Mouse (Mus musculus) midbrain, postnatal 0 days (tissue): ENCODE data around the gene Stxbp1. TPM values are rescaled to one million over a fixed set of nuclear protein-coding genes. Genes with fewer than 3 reads are reported as not detected.

Experiments used
- ATAC-seq: fragments of 200-750 bp; cut with Nextera tagmentation; 2 replicates; pipeline ENCODE4 v1.8.0; 2017; ENCODE audit warnings: moderate number of reproducible peaks, mild to moderate bottlenecking, moderate TSS enrichment, moderate library complexity; ENCODE audit not compliant: low FRiP score
- DNase-seq: peaks from one replicate; pipeline ENCODE4 v3.0.0-alpha.2; 2015; ENCODE audit warnings: low spot score
- H3K27ac ChIP-seq: fragments of 300-500 bp; sonication (generic); 2 replicates; pipeline ENCODE4 v1.5.1; 2014; ENCODE audit warnings: low read depth, mild to moderate bottlenecking, low read length, mixed read lengths
- H3K27me3 ChIP-seq: fragments of 300-500 bp; sonication (generic); 2 replicates; pipeline ENCODE4 v1.6.1; 2014; ENCODE audit warnings: low read length, control low read depth, mixed read lengths; ENCODE audit not compliant: insufficient read depth
- H3K36me3 ChIP-seq: fragments of 300-500 bp; sonication (generic); 2 replicates; pipeline ENCODE4 v1.6.1; 2014; ENCODE audit warnings: low read length, control low read depth, mixed read lengths; ENCODE audit not compliant: insufficient read depth
- H3K4me1 ChIP-seq: fragments of 300-500 bp; sonication (generic); 2 replicates; pipeline ENCODE4 v1.6.1; 2014; ENCODE audit warnings: mild to moderate bottlenecking, control low read depth, antibody characterized with exemption, low read length, mixed read lengths; ENCODE audit not compliant: insufficient read depth
- H3K4me2 ChIP-seq: fragments of 300-500 bp; sonication (generic); 2 replicates; pipeline ENCODE4 v1.6.1; 2014; ENCODE audit warnings: low read depth, mild to moderate bottlenecking, low read length, mixed read lengths; ENCODE audit not compliant: poor library complexity, severe bottlenecking
- H3K4me3 ChIP-seq: fragments of 300-500 bp; sonication (generic); 2 replicates; pipeline ENCODE4 v1.5.1; 2014; ENCODE audit warnings: low read depth, mild to moderate bottlenecking, low read length, moderate library complexity
- H3K9ac ChIP-seq: fragments of 300-500 bp; sonication (generic); replicated peaks from 2 replicates; pipeline ENCODE4 v1.6.1; 2014; ENCODE audit warnings: mild to moderate bottlenecking, low read length, moderate library complexity, mixed read lengths; ENCODE audit not compliant: poor library complexity, severe bottlenecking
- H3K9me3 ChIP-seq: fragments of 300-500 bp; sonication (generic); 2 replicates; pipeline ENCODE4 v1.6.1; 2016; ENCODE audit warnings: low read length, control low read depth
- CTCF ChIP-seq: IDR thresholded peaks from 2 replicates; pipeline ENCODE4 v1.5.1; 2016; ENCODE audit warnings: antibody characterized with exemption, mild to moderate bottlenecking
- WGBS: fragments of 180-500 bp; shearing (Covaris S2); extraction: QIAGEN DNeasy Blood & Tissue Kit; methylation state at CpG from one replicate; pipeline ENCODE4 v1.1.7; 2014; 5-methylcytosine and 5-hydroxymethylcytosine counted together
- polyA plus RNA-seq: library from polyadenylated mRNA; unstranded; fragments of >200 nt; fragmentation: Nextera tagmentation; extraction: Ambion mirVana; gene quantifications from 2 replicates; pipeline ENCODE4 v1.2.1, GENCODE M21; 2015
- total RNA-seq: library from RNA; depleted of rRNA; stranded (reverse); fragments of >200 nt; gene quantifications from 2 replicates; pipeline ENCODE4 v1.2.3, GENCODE M21; 2014

Gene Stxbp1
- total and polyA plus RNA-seq, 2 experiments from 2014 or later: 185 to 424 TPM

- Histone ChIP-seq H3K9me3 (no peaks in the 10 kb centered on the region), H3K4me3 (peak overlapping the region; percentile 91), H3K36me3 (peaks cover 2% of the 10 kb centered on the region; the same call in 1 of the 2 replicates), H3K27ac (peak overlapping the region; percentile 62), H3K9ac (peak overlapping the region; percentile 93; the same call in 1 of the 2 replicates), H3K4me2 (peak overlapping the region; percentile 52), H3K27me3 (no peaks in the 10 kb centered on the region), H3K4me1 (0 out of 2 replicates have a peak, but pooled peaks cover 3% of the 10 kb centered on the region)
- DNase-seq (no peak), ATAC-seq (no peak)
- no peak for TF ChIP-seq CTCF
- 45% methylated on average over 6 of the region's 6 CpGs for WGBS
Measured at GRCm38 (mm10) chr2:32847468-32847821, 400 bp upstream of the Stxbp1 start.

GRCm38 (mm10) chr2:32846101-32846804 lies 792 bp downstream of the Stxbp1 start:
- TF ChIP-seq CTCF: peak; percentile 32; the same call in 1 of the 2 replicates
- Histone ChIP-seq H3K4me1 (0 out of 2 replicates have a peak, but pooled peaks cover 3% of the 10 kb centered on the region), H3K4me2 (peak overlapping the region; percentile 52), H3K4me3 (peak overlapping the region; percentile 91), H3K36me3 (peaks cover 6% of the 10 kb centered on the region; the same call in 1 of the 2 replicates), H3K9me3 (no peaks in the 10 kb centered on the region), H3K9ac (peak overlapping the region; percentile 93), H3K27me3 (no peaks in the 10 kb centered on the region), H3K27ac (peak overlapping the region; percentile 90)
- peak; percentile 67 for ATAC-seq
- 1% methylated on average over 33 of the region's 33 CpGs for WGBS
- DNase-seq: peak; percentile 87

GRCm38 (mm10) chr2:32845572-32846100 lies 1.4 kb downstream of the Stxbp1 start:
- Histone ChIP-seq H3K27me3 (no peaks in the 10 kb centered on the region), H3K9ac (peak overlapping the region; percentile 93), H3K4me3 (peak overlapping the region; percentile 91), H3K27ac (peak overlapping the region; percentile 90), H3K4me1 (0 out of 2 replicates have a peak, but pooled peaks cover 3% of the 10 kb centered on the region), H3K36me3 (peaks cover 8% of the 10 kb centered on the region; the same call in 1 of the 2 replicates), H3K4me2 (peak overlapping the region; percentile 52), H3K9me3 (no peaks in the 10 kb centered on the region)
- no peak for TF ChIP-seq CTCF
- DNase-seq (no peak), ATAC-seq (no peak)
- WGBS: 2% methylated on average over 12 of the region's 12 CpGs

- Histone ChIP-seq H3K4me3 (no peak overlapping the region), H3K27ac (no peak overlapping the region), H3K27me3 (no peaks in the 10 kb centered on the region), H3K9ac (no peak overlapping the region), H3K4me1 (0 out of 2 replicates have a peak, but pooled peaks cover 3% of the 10 kb centered on the region), H3K4me2 (no peak overlapping the region), H3K9me3 (no peaks in the 10 kb centered on the region), H3K36me3 (peaks cover 14% of the 10 kb centered on the region; the same call in 1 of the 2 replicates)
- ATAC-seq (no peak), DNase-seq (no peak)
- peak; percentile 58 for TF ChIP-seq CTCF
- WGBS: 48% methylated on average over 4 of the region's 4 CpGs
Measured at GRCm38 (mm10) chr2:32842558-32842957, 4.5 kb downstream of the Stxbp1 start.

GRCm38 (mm10) chr2:32841099-32841498 lies 5.9 kb downstream of the Stxbp1 start:
- TF ChIP-seq CTCF: no peak
- H3K36me3 ChIP-seq: peaks cover 14% of the 10 kb centered on the region; the same call in 1 of the 2 replicates
- no peak overlapping the region for H3K9ac ChIP-seq
- no peak overlapping the region for H3K4me2 ChIP-seq
- no peaks in the 10 kb centered on the region for H3K9me3 ChIP-seq
- no peak overlapping the region for H3K4me3 ChIP-seq
- WGBS: 70% methylated on average over 5 of the region's 5 CpGs
- 0 out of 2 replicates have a peak, but pooled peaks cover 3% of the 10 kb centered on the region for H3K4me1 ChIP-seq
- no peak overlapping the region for H3K27ac ChIP-seq
- H3K27me3 ChIP-seq: no peaks in the 10 kb centered on the region
- ATAC-seq (no peak), DNase-seq (no peak)

GRCm38 (mm10) chr2:32839261-32839660 lies 7.8 kb downstream of the Stxbp1 start:
- 78% methylated on average over 2 of the region's 2 CpGs for WGBS
- no peak for TF ChIP-seq CTCF
- H3K9me3 ChIP-seq: no peaks in the 10 kb centered on the region

More at GRCm38 (mm10) chr2:32839261-32839660, 7.8 kb downstream of the Stxbp1 start:
- no peaks in the 10 kb centered on the region for H3K27me3 ChIP-seq
- H3K9ac ChIP-seq: 0 out of 2 replicates have a peak overlapping the region, but pooled peaks have one; percentile 13
- DNase-seq (no peak), ATAC-seq (no peak)
- peaks cover 14% of the 10 kb centered on the region; the same call in 1 of the 2 replicates for H3K36me3 ChIP-seq
- no peak overlapping the region for H3K4me2 ChIP-seq
- H3K4me3 ChIP-seq: no peak overlapping the region
- no peaks in the 10 kb centered on the region for H3K4me1 ChIP-seq
- H3K27ac ChIP-seq: no peak overlapping the region
